Mouse (Mus musculus): ENCODE data around the gene Kbtbd13.
A peak's percentile ranks its signal among the peaks of the same experiment; 100 is the strongest.

DNA sequence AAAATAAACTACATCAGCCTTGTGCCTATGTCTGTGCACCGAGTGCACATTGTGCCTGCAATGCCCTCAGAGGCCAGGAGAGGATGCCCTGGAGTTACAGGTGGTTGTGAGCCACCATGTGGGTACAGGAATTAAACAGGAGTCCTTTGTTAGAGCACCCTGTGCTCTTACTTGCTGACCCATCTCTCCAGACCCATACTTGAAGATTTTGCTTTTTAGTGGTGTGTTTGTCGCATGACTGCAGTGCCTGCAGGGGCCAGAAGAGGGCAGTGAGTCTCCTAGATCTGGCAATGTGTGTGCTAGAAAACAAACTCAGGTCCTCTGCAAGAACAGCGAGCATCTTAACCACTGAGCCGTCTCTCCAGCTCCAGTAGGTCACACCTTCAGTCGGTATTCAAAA is 42.7 kb upstream of the Kbtbd13 start:
- TF ChIP-seq CTCF (IDR thresholded peaks at IDR 0.05; ENCODE audit: borderline replicate concordance, insufficient read depth, low read length) (peak; percentile 53; the same call in 1 of the 2 replicates), POLR2A (IDR thresholded peaks at IDR 0.05; ENCODE audit: low read depth, low read length) (no peak)

Measured in embryonic fibroblast, embryonic 13.5 days (primary cell).